Mouse (Mus musculus) kidney, embryonic 16.5 days (tissue): ENCODE measurements around the gene B020031M17Rik. TPM values are rescaled to one million over a fixed set of nuclear protein-coding genes. Genes with fewer than 3 reads are reported as not detected.
"Not testable (repeated sequence)": the region's sequence is repeated elsewhere in the genome, so short reads cannot be mapped to it uniquely, and the experiment has no call there.

Experiments used
- ATAC-seq: fragments of 200-750 bp; cut with Nextera tagmentation; 2 replicates; pipeline ENCODE4 v1.8.0; 2017; ENCODE audit warnings: moderate TSS enrichment; ENCODE audit not compliant: low FRiP score, low TSS enrichment
- H3K27ac ChIP-seq: fragments of 300-500 bp; sonication (generic); 2 replicates; pipeline ENCODE4 v1.5.1; 2014; ENCODE audit warnings: low read length
- H3K27me3 ChIP-seq: fragments of 300-500 bp; sonication (generic); 2 replicates; pipeline ENCODE4 v1.6.1; 2014; ENCODE audit warnings: low read length, control low read depth, mixed read lengths; ENCODE audit not compliant: insufficient read depth
- H3K36me3 ChIP-seq: fragments of 300-500 bp; sonication (generic); 2 replicates; pipeline ENCODE4 v1.6.1; 2014; ENCODE audit warnings: low read length, control low read depth, mixed read lengths; ENCODE audit not compliant: insufficient read depth
- H3K4me1 ChIP-seq: fragments of 300-500 bp; sonication (generic); 2 replicates; pipeline ENCODE4 v1.6.1; 2014; ENCODE audit warnings: low read length, control low read depth, mixed read lengths; ENCODE audit not compliant: insufficient read depth
- H3K4me2 ChIP-seq: fragments of 300-500 bp; sonication (generic); replicated peaks from 2 replicates; pipeline ENCODE4 v1.6.1; 2014; ENCODE audit warnings: low read depth, low read length
- H3K4me3 ChIP-seq: fragments of 300-500 bp; sonication (generic); 2 replicates; pipeline ENCODE4 v1.5.1; 2014; ENCODE audit warnings: mild to moderate bottlenecking, low read length
- H3K9ac ChIP-seq: fragments of 300-500 bp; sonication (generic); replicated peaks from 2 replicates; pipeline ENCODE4 v1.6.1; 2014; ENCODE audit warnings: low read length
- H3K9me3 ChIP-seq: fragments of 300-500 bp; sonication (generic); 2 replicates; pipeline ENCODE4 v1.6.1; 2016; ENCODE audit warnings: low read length, control low read depth
- WGBS: fragments of 180-500 bp; shearing (Covaris S2); extraction: QIAGEN DNeasy Blood & Tissue Kit; methylation state at CpG from one replicate; pipeline ENCODE4 v1.1.7; 2014; 5-methylcytosine and 5-hydroxymethylcytosine counted together
- polyA plus RNA-seq: library from polyadenylated mRNA; unstranded; fragments of >200 nt; fragmentation: Nextera tagmentation; extraction: Ambion mirVana; gene quantifications from 2 replicates; pipeline ENCODE4 v1.2.1, GENCODE M21; 2015

The B020031M17Rik gene
- polyA plus RNA-seq, result not detected in 2 replicates

DNA sequence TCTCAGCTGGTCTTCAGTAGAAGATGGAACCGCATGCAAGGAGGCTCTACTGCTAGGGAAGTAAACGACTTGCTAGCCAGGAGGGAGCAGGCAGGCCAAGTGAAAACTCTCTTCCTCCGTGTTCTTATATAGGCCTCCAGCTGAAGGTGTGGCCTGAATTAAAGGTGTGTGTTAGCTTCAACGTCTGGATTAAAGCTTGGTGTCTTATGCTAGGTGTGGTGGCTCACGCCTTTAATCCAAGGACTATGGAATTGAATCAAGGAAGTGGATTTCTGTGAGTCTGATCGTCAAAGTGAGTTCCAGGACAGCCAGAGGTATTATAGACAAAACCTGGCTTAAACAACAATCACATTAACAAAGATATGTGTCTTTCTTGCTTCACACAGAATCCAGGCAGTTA lies at the start of gene B020031M17Rik:
TSS of gene B020031M17Rik (minus strand) at position 101 of the 400 bp plus-strand sequence.
- H3K27me3 ChIP-seq, H3K9ac ChIP-seq, H3K4me2 ChIP-seq, H3K27ac ChIP-seq, H3K4me1 ChIP-seq, H3K9me3 ChIP-seq, ATAC-seq, H3K36me3 ChIP-seq, H3K4me3 ChIP-seq: not testable (repeated sequence)
- 71% methylated on average over 3 of the region's 6 CpGs for WGBS

- H3K36me3 ChIP-seq, H3K9ac ChIP-seq, H3K27ac ChIP-seq, H3K4me3 ChIP-seq, ATAC-seq, H3K4me2 ChIP-seq, H3K9me3 ChIP-seq, H3K27me3 ChIP-seq, H3K4me1 ChIP-seq: not testable (repeated sequence)
- no CpG with 5 or more reads among the region's 4 CpGs for WGBS
Measured at GRCm38 (mm10) chr13:119999215-119999614, 48.6 kb upstream of the B020031M17Rik start.

DNA sequence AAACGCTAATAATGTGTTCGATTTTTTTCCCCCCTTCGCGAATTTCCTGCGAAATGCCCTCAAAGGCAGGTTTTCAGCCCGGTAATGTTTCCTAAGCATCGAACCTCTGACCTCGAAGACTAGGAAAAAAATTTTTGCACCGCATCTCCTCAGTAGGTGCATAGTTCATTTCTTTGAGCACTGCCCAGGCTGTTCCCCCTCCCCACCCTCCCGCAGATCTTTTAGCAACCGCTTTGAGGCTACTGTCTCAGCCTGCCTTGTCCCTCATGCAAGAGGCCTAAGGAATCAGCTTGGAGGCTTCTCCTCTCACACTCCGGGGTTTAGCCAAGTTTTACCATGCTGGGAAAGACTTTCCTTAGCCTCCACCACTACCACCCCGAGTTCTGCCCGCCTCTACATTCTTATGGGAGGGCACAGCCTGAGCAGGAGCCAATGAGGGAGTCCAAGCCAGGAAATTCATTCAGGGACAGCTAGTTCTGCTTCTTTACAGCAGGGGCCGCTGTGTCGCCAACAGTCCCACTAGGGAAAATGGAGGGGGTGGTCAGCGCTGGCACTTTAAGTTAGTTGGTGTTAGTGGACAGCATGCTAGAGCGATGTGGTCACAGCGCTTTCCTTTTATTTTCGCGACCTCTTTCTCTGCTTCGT lies 48.0 kb upstream of the B020031M17Rik start:
- H3K9ac ChIP-seq, H3K36me3 ChIP-seq, H3K4me1 ChIP-seq, H3K9me3 ChIP-seq, H3K27me3 ChIP-seq, H3K4me3 ChIP-seq, H3K27ac ChIP-seq, H3K4me2 ChIP-seq: not testable (repeated sequence)
- WGBS, result no CpG with 5 or more reads among the region's 22 CpGs
- peak; percentile 86; the same call in 1 of the 2 replicates for ATAC-seq

- ATAC-seq, H3K4me1 ChIP-seq: not testable (repeated sequence)
- WGBS, result no CpG with 5 or more reads among the region's 10 CpGs
Measured at GRCm38 (mm10) chr13:119991917-119992496, 41.4 kb upstream of the B020031M17Rik start.

GRCm38 (mm10) chr13:119991264-119991663 lies 40.7 kb upstream of the B020031M17Rik start:
- H3K36me3 ChIP-seq, ATAC-seq, H3K9me3 ChIP-seq, H3K4me2 ChIP-seq, H3K27me3 ChIP-seq, H3K9ac ChIP-seq, H3K4me3 ChIP-seq, H3K4me1 ChIP-seq, H3K27ac ChIP-seq: not testable (repeated sequence)
- no CpG with 5 or more reads among the region's 13 CpGs for WGBS

More at GRCm38 (mm10) chr13:119991917-119992496, 41.4 kb upstream of the B020031M17Rik start:
- not testable (repeated sequence) for H3K4me3 ChIP-seq, H3K9me3 ChIP-seq, H3K36me3 ChIP-seq, H3K27me3 ChIP-seq, H3K4me2 ChIP-seq, H3K27ac ChIP-seq, H3K9ac ChIP-seq

GRCm38 (mm10) chr13:119969163-119969562 lies 18.6 kb upstream of the B020031M17Rik start:
- H3K4me3 ChIP-seq, H3K9me3 ChIP-seq, H3K36me3 ChIP-seq, H3K27ac ChIP-seq, H3K9ac ChIP-seq, ATAC-seq, H3K4me1 ChIP-seq, H3K4me2 ChIP-seq, H3K27me3 ChIP-seq: not testable (repeated sequence)
- WGBS, result no CpG with 5 or more reads among the region's 13 CpGs

- H3K27me3 ChIP-seq, H3K27ac ChIP-seq, H3K4me2 ChIP-seq, H3K9me3 ChIP-seq, H3K4me3 ChIP-seq, H3K36me3 ChIP-seq, H3K9ac ChIP-seq, ATAC-seq, H3K4me1 ChIP-seq: not testable (repeated sequence)
- WGBS, result no CpG with 5 or more reads among the region's 14 CpGs
Measured at GRCm38 (mm10) chr13:119968193-119968592, 17.6 kb upstream of the B020031M17Rik start.

- not testable (repeated sequence) for H3K9me3 ChIP-seq, H3K27me3 ChIP-seq, H3K36me3 ChIP-seq, H3K27ac ChIP-seq, H3K4me1 ChIP-seq, H3K9ac ChIP-seq
- Histone ChIP-seq H3K4me3 (peak overlapping the region; percentile 26), H3K4me2 (peak overlapping the region; percentile 40)
- WGBS, result under 1% methylated on average over 20 of the region's 22 CpGs
- ATAC-seq, result peak; percentile 33
Measured at GRCm38 (mm10) chr13:119965968-119966367, 15.4 kb upstream of the B020031M17Rik start.

GRCm38 (mm10) chr13:119965302-119965952 lies 14.8 kb upstream of the B020031M17Rik start:
- H3K27me3 ChIP-seq, H3K27ac ChIP-seq, H3K36me3 ChIP-seq, H3K9me3 ChIP-seq, H3K9ac ChIP-seq, H3K4me1 ChIP-seq: not testable (repeated sequence)
- peak; percentile 84 for ATAC-seq
- Histone ChIP-seq H3K4me2 (peak overlapping the region; percentile 40), H3K4me3 (peak overlapping the region; percentile 26)
- under 1% methylated on average over 14 of the region's 34 CpGs for WGBS

DNA sequence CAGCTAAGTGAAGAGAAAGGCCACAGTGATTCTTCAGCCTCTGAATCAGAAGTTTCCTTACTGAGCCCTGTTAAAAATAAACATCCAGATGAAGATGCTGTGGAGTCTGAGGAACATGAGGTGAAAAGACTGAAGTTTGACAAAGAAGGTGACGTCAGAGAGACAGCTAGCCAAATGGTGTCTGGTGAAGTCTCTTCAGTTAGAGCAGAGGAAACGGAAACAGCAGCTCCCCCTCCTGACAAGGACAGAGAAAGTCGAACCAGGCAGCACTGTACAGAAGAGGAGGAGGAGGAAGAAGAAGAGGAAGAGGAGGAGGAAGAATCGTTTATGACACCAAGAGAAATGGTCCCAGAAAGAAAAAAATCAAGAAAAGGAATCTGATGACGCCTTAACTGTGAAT lies 12.2 kb upstream of the B020031M17Rik start:
- not testable (repeated sequence) for H3K4me2 ChIP-seq

More for the DNA sequence above, 12.2 kb upstream of the B020031M17Rik start:
- H3K27me3 ChIP-seq, H3K4me3 ChIP-seq, H3K36me3 ChIP-seq, H3K9ac ChIP-seq, ATAC-seq, H3K27ac ChIP-seq, H3K4me1 ChIP-seq, H3K9me3 ChIP-seq: not testable (repeated sequence)
- no CpG with 5 or more reads among the region's 5 CpGs for WGBS
